Comparison of ENCODE assay signal across 23 mouse cellular contexts in the genomic region with DNA sequence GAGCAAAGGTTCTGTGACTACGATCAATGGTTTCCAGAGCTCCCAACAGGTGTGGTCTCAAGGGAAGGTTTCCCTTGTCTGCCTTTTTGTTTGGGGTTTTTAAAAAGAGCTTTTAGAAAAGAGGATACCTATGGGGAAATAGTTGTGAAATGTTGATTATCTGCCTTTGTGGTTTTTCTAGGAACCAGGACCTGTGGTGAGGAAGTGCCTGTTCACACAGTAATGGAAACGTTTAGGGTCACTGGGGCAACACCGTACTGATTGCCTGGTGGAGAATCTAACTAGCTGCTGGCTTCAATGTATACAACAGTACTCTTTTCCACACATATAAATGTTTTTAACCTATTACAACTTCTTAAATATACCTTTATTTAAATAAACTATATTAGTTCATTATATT. TPM values are rescaled to one million over a fixed set of nuclear protein-coding genes. Genes with fewer than 3 reads are reported as not detected.
DNase-seq lines count a peak whose midpoint lies in the region; ATAC-seq lines count a peak whose summit lies in the region.
"Had no signal": no experiment of that assay in that cellular context is flagged by ENCODE, and none has a peak within 500 bp of the region (broad histone marks: within the 10 kb centered on the region; RNA-seq: fewer than 3 reads in every experiment).

No protein-coding gene starts in this region.

- H3K27me3 ChIP-seq in forebrain, embryonic 13.5 days, result no peaks in the 10 kb centered on the region
- H3K27me3 ChIP-seq: embryonic facial prominence, embryonic 12.5 days; midbrain, embryonic 12.5 days; stomach, embryonic 15.5 days had no signal

- no peaks in the 10 kb centered on the region; the same call in 1 of the 2 replicates for H3K9me3 ChIP-seq in forebrain, embryonic 13.5 days (replicated peaks)
- H3K9me3 ChIP-seq: embryonic facial prominence, embryonic 12.5 days; midbrain, embryonic 12.5 days; stomach, embryonic 15.5 days had no signal

- 92% methylated on average over 3 of the region's 3 CpGs for WGBS in forebrain, embryonic 13.5 days

- no peaks in the 10 kb centered on the region for H3K4me1 ChIP-seq in forebrain, embryonic 13.5 days
- H3K4me1 ChIP-seq: embryonic facial prominence, embryonic 12.5 days; midbrain, embryonic 12.5 days; stomach, embryonic 15.5 days had no signal

- peak; percentile 15 for DNase-seq in lung, postnatal 36 days
- DNase-seq in lung, postnatal 25 days (ENCODE audit: low spot score), result no peak
- DNase-seq in MEL-GATA-1-ER (ENCODE audit: extremely low read depth, low read depth), result peak; percentile 85
- peak; percentile 60 for DNase-seq in induced T-regulatory cell, adult 2 months (ENCODE audit: low read depth)
- no peak for DNase-seq in urinary bladder, postnatal 36 days (ENCODE audit: low spot score in 2 of 2)
- DNase-seq in frontal cortex, postnatal 10 days (ENCODE audit: low spot score in 2 of 2), result no peak
- DNase-seq: adrenal gland, postnatal 36 days; cerebellum, adult 11-12 months; cerebellum, postnatal 10 days; kidney, adult 2 months; kidney, postnatal 10 days; lung, embryonic 14.5 days; lung, postnatal 4 days; right cerebral cortex, adult 18-20 months; thymus, postnatal 25 days had no signal

- no peak for ATAC-seq in forebrain, embryonic 13.5 days

- H3K4me3 ChIP-seq in forebrain, embryonic 13.5 days, result no peak overlapping the region
- H3K4me3 ChIP-seq: embryonic facial prominence, embryonic 12.5 days; left cerebral cortex, adult 2 months; midbrain, embryonic 12.5 days; stomach, embryonic 15.5 days had no signal

- no peak overlapping the region for H3K4me2 ChIP-seq in forebrain, embryonic 13.5 days
- H3K4me2 ChIP-seq: embryonic facial prominence, embryonic 12.5 days; heart, embryonic 11.5 days; lung, embryonic 14.5 days; midbrain, embryonic 12.5 days; stomach, embryonic 15.5 days had no signal

- no peak overlapping the region for H3K9ac ChIP-seq in forebrain, embryonic 13.5 days
- H3K9ac ChIP-seq: embryonic facial prominence, embryonic 12.5 days; liver, embryonic 14.5 days; lung, embryonic 14.5 days; midbrain, embryonic 12.5 days; stomach, embryonic 15.5 days had no signal

- H3K36me3 ChIP-seq in forebrain, embryonic 13.5 days (ENCODE audit: poor library complexity, severe bottlenecking), result no peaks in the 10 kb centered on the region
- H3K36me3 ChIP-seq: embryonic facial prominence, embryonic 12.5 days; midbrain, embryonic 12.5 days; stomach, embryonic 15.5 days had no signal

- H3K27ac ChIP-seq in forebrain, embryonic 13.5 days, result no peak overlapping the region
- H3K27ac ChIP-seq: embryonic facial prominence, embryonic 12.5 days; left cerebral cortex, adult 2 months; liver, embryonic 14.5 days; midbrain, embryonic 12.5 days; stomach, embryonic 15.5 days had no signal

RNA-seq across cellular contexts. Expression of a gene that starts 8.6 kb away (rescaled TPM):
- polyA plus RNA-seq in forebrain, embryonic 13.5 days (2015; fragmentation: Nextera tagmentation; extraction: Ambion mirVana), result 13.4 and 15.7 TPM in 2 replicates

RNA-seq across cellular contexts. Expression of a gene that starts 36.6 kb away (rescaled TPM):
- polyA plus RNA-seq in forebrain, embryonic 13.5 days (2015; fragmentation: Nextera tagmentation; extraction: Ambion mirVana), result 2.5 TPM in 2 replicates
- polyA plus RNA-seq: gonadal fat pad, adult 2 months; liver, embryonic 14.5 days; lung, embryonic 14.5 days had no signal

RNA-seq across cellular contexts. Expression of a gene that starts 41.1 kb away (rescaled TPM):
- polyA plus RNA-seq in forebrain, embryonic 13.5 days (2015; fragmentation: Nextera tagmentation; extraction: Ambion mirVana), result 20.5 and 21.3 TPM in 2 replicates

Comparison
In these comparisons a context has a peak if more than half of its experiments do, and no peak if none do; other contexts are left out.
1. DNase-seq: peak in lung, postnatal 36 days (single experiment), MEL-GATA-1-ER (single experiment) and induced T-regulatory cell, adult 2 months (single experiment); none in lung, postnatal 25 days (single experiment), urinary bladder, postnatal 36 days (0 of 2) and frontal cortex, postnatal 10 days (0 of 2).